Mouse (Mus musculus): ENCODE data around the gene Slc24a3.
A peak's percentile ranks its signal among the peaks of the same experiment; 100 is the strongest.

Gene Slc24a3

GRCm38 (mm10) chr2:145197076-145197475, 29.5 kb downstream of the Slc24a3 start:
- no peak for DNase-seq (ENCODE audit: low spot score)

- DNase-seq (ENCODE audit: low spot score) = no peak
Measured at GRCm38 (mm10) chr2:145213587-145213986, 46.0 kb downstream of the Slc24a3 start.

GRCm38 (mm10) chr2:145214086-145214831, 46.7 kb downstream of the Slc24a3 start:
- DNase-seq (ENCODE audit: low spot score) = no peak

- DNase-seq (ENCODE audit: low spot score) = no peak
Measured at GRCm38 (mm10) chr2:145216580-145216979, 49.0 kb downstream of the Slc24a3 start.

GRCm38 (mm10) chr2:145217422-145217821, 49.9 kb downstream of the Slc24a3 start:
- no peak for DNase-seq (ENCODE audit: low spot score)

GRCm38 (mm10) chr2:145219246-145219645, 51.7 kb downstream of the Slc24a3 start:
- DNase-seq (ENCODE audit: low spot score) = no peak

- no peak for DNase-seq (ENCODE audit: low spot score)
Measured at GRCm38 (mm10) chr2:145223646-145224045, 56.1 kb downstream of the Slc24a3 start.

GRCm38 (mm10) chr2:145225640-145226039, 58.1 kb downstream of the Slc24a3 start:
- no peak for DNase-seq (ENCODE audit: low spot score)

GRCm38 (mm10) chr2:145226100-145226499, 58.5 kb downstream of the Slc24a3 start:
- no peak for DNase-seq (ENCODE audit: low spot score)

- DNase-seq (ENCODE audit: low spot score) = no peak
Measured at GRCm38 (mm10) chr2:145227351-145227750, 59.8 kb downstream of the Slc24a3 start.

GRCm38 (mm10) chr2:145232764-145233484, 65.4 kb downstream of the Slc24a3 start:
- no peak for DNase-seq (ENCODE audit: low spot score)

GRCm38 (mm10) chr2:145233547-145234398, 66.2 kb downstream of the Slc24a3 start:
- DNase-seq (ENCODE audit: low spot score) = no peak

- no peak for DNase-seq (ENCODE audit: low spot score)
Measured at GRCm38 (mm10) chr2:145246384-145246783, 78.8 kb downstream of the Slc24a3 start.

- DNase-seq (ENCODE audit: low spot score) = no peak
Measured at GRCm38 (mm10) chr2:145248185-145248584, 80.6 kb downstream of the Slc24a3 start.

- peak; percentile 19 for DNase-seq (ENCODE audit: low spot score)
Measured at GRCm38 (mm10) chr2:145257332-145257731, 89.8 kb downstream of the Slc24a3 start.

- DNase-seq (ENCODE audit: low spot score) = no peak
Measured at GRCm38 (mm10) chr2:145257855-145258254, 90.3 kb downstream of the Slc24a3 start.

GRCm38 (mm10) chr2:145260574-145260973, 93.0 kb downstream of the Slc24a3 start:
- no peak for DNase-seq (ENCODE audit: low spot score)

GRCm38 (mm10) chr2:145262153-145262552, 94.6 kb downstream of the Slc24a3 start:
- no peak for DNase-seq (ENCODE audit: low spot score)

GRCm38 (mm10) chr2:145266723-145267122, 99.2 kb downstream of the Slc24a3 start:
- no peak for DNase-seq (ENCODE audit: low spot score)

GRCm38 (mm10) chr2:145268971-145269370, 101.4 kb downstream of the Slc24a3 start:
- no peak for DNase-seq (ENCODE audit: low spot score)

GRCm38 (mm10) chr2:145269410-145269809, 101.9 kb downstream of the Slc24a3 start:
- DNase-seq (ENCODE audit: low spot score) = no peak

GRCm38 (mm10) chr2:145274016-145274677, 106.6 kb downstream of the Slc24a3 start:
- DNase-seq (ENCODE audit: low spot score) = no peak
